Mouse (Mus musculus) E14TG2a.4 (cell line): Measurements from ENCODE around the gene Ace.

Experiments
- CTCF ChIP-seq: conservative IDR thresholded peaks from 2 replicates; pipeline ENCODE4 v1.5.1; 2014; ENCODE audit warnings: low read length
- POU5F1 ChIP-seq: IDR thresholded peaks from 2 replicates; pipeline ENCODE4 v1.6.1; 2014; ENCODE audit warnings: low read length, borderline replicate concordance

- TF ChIP-seq POU5F1 (no peak), CTCF (no peak)
These were observed 1.2 kb downstream of the Ace start for GRCm38 (mm10) chr11:105968948-105969347.
